ENCODE assay signal across 16 mouse cellular contexts in the genomic region with DNA sequence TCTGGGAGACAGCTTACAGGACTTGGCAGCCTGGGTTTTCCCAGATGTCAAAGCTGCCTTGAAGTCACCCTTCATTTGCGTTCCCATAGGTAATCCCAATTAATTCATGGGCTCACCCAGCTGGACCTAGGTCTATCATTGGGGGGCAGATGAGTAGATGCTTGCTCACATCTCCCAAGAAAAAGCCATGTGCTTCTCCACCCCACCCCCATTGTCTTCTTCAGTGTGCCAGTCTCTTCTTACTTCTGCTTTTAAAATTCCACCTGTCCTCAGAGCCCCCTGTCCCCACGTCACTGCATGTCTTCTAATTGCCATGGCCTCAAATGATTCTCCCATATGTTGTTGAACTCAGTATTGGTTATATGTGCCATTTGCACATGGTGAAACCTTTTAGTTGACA.
DNase-seq lines count a peak whose midpoint lies in the region; TF ChIP-seq lines count a peak whose summit lies in the region.
"Had no signal": no experiment of that assay in that cellular context is flagged by ENCODE, and none has a peak within 500 bp of the region (broad histone marks: within the 10 kb centered on the region; RNA-seq: fewer than 3 reads in every experiment).

No protein-coding gene starts in this region.

- in situ Hi-C loops in CH12.LX (cut with MboI; ENCODE audit: low pct_ligation_motif_present, low pct_unique_long_range_greater_than_20kb, low sequenced_read_pairs): no loop called here

- no peak overlapping the region for H3K4me2 ChIP-seq in CH12.LX (ENCODE audit: insufficient read depth, low read depth, poor library complexity, severe bottlenecking)

- no peak for TF ChIP-seq RAD21 in CH12.LX (IDR thresholded peaks at IDR 0.05; ENCODE audit: low read depth, low read length)

- no peaks in the 10 kb centered on the region for H3K36me3 ChIP-seq in CH12.LX (replicated peaks in 1 of 2; ENCODE audit: control insufficient read depth in 1 of 2, insufficient read depth in 1 of 2, low read length in 1 of 2)
- H3K36me3 ChIP-seq: G1E had no signal

- H3K27ac ChIP-seq in CH12.LX (ENCODE audit: insufficient read depth, low read depth): no peak overlapping the region

- peaks cover 10 to 19% of the 10 kb centered on the region in 2 experiments; a peak in 3 of 4 replicates for H3K4me1 ChIP-seq in CH12.LX (ENCODE audit: control insufficient read depth in 1 of 2, insufficient read depth in 2 of 2)

- H3K9me3 ChIP-seq in CH12.LX (replicated peaks; ENCODE audit: low read length): no peaks in the 10 kb centered on the region
- H3K9me3 ChIP-seq: G1E had no signal

- dilution Hi-C loops in CH12.LX (cut with MboI; ENCODE audit: extremely low pct_ligation_motif_present, extremely low pct_unique_long_range_greater_than_20kb, low sequenced_read_pairs): no loop called here

- peak; percentile 39 for DNase-seq in CH12.LX (ENCODE audit: extremely low read depth)
- DNase-seq in left cerebral cortex, postnatal 10 days (ENCODE audit: extremely low spot score in 1 of 2, low spot score in 2 of 2): no peak
- DNase-seq: adrenal gland, adult 2 months; adrenal gland, adult 8-10 months; adrenal gland, postnatal 10 days; adrenal gland, postnatal 14 days; adrenal gland, postnatal 25 days; adrenal gland, postnatal 36 days; B cell, adult 2 months; cerebellum, adult 11 months; cerebellum, adult 11-12 months; cerebellum, adult 18-20 months; cerebellum, adult 2 months; cerebellum, adult 8-10 months had no signal

- H3K4me3 ChIP-seq in CH12.LX (replicated peaks in 1 of 3; ENCODE audit: low read depth in 2 of 3, low read length in 2 of 3, poor library complexity in 1 of 3): no peak overlapping the region

- no peak overlapping the region for H3K9ac ChIP-seq in CH12.LX (ENCODE audit: insufficient read depth, low read depth)

- TF ChIP-seq CTCF in CH12.LX (conservative IDR thresholded peaks at IDR 0.05 in 1 of 2, IDR thresholded peaks at IDR 0.05 in 1 of 2; ENCODE audit: low read depth in 2 of 2, low read length in 2 of 2): no peak

- TF ChIP-seq EP300 in CH12.LX (IDR thresholded peaks at IDR 0.05; ENCODE audit: low read length): 0 out of 2 replicates have a peak, but pooled peaks have one; percentile 14

- intact Hi-C loops in left cerebral cortex, postnatal 10 days (cut with DNase I): no loop called here

- TF ChIP-seq POLR2A in CH12.LX (IDR thresholded peaks at IDR 0.05; ENCODE audit: low read depth, low read length): no peak

- no peaks in the 10 kb centered on the region for H3K27me3 ChIP-seq in CH12.LX (replicated peaks)
- H3K27me3 ChIP-seq: Patski had no signal

- no peaks in the 10 kb centered on the region for H3K79me2 ChIP-seq in CH12.LX (replicated peaks; ENCODE audit: control insufficient read depth, extremely low read depth, insufficient read depth, poor library complexity, severe bottlenecking)

TF ChIP-seq in CH12.LX, 34 proteins besides CTCF, POLR2A, EP300 and RAD21:
- TF ChIP-seq IRF4 (IDR thresholded peaks at IDR 0.05; ENCODE audit: low read depth, low read length) (no peak), SIN3A (IDR thresholded peaks at IDR 0.05; ENCODE audit: low read length) (no peak), GABPA (IDR thresholded peaks at IDR 0.05; ENCODE audit: insufficient replicate concordance, low read depth, low read length) (no peak), SMC3 (IDR thresholded peaks at IDR 0.05; ENCODE audit: low read depth, low read length) (no peak), BHLHE40 (IDR thresholded peaks at IDR 0.05; ENCODE audit: low read depth, low read length) (no peak), MYC (IDR thresholded peaks at IDR 0.05; ENCODE audit: low read depth, low read length) (peak; percentile 74), MAX (IDR thresholded peaks at IDR 0.05; ENCODE audit: low read length) (peak; percentile 83), E2F4 (IDR thresholded peaks at IDR 0.05; ENCODE audit: insufficient replicate concordance, low read depth, low read length) (no peak), ZKSCAN1 (IDR thresholded peaks at IDR 0.05; ENCODE audit: borderline replicate concordance, low read depth, low read length) (no peak), MAZ (IDR thresholded peaks at IDR 0.05; ENCODE audit: low read depth, low read length) (no peak), NRF1 (IDR thresholded peaks at IDR 0.05; ENCODE audit: low read depth, low read length) (no peak), ZC3H11A (IDR thresholded peaks at IDR 0.05; ENCODE audit: low read depth, low read length) (no peak), UBTF (IDR thresholded peaks at IDR 0.05; ENCODE audit: low read depth, low read length) (no peak), ZNF384 (IDR thresholded peaks at IDR 0.05; ENCODE audit: low read depth, low read length) (no peak), ZMIZ1 (IDR thresholded peaks at IDR 0.05; ENCODE audit: low read depth, low read length) (no peak), ELF1 (IDR thresholded peaks at IDR 0.05; ENCODE audit: low read depth, low read length) (no peak), CHD2 (IDR thresholded peaks at IDR 0.05; ENCODE audit: low read length) (peak; percentile 36; the same call in 1 of the 2 replicates)
